Mouse (Mus musculus): ENCODE data around the gene Bcl3. TPM values are rescaled to one million over a fixed set of nuclear protein-coding genes. Genes with fewer than 3 reads are reported as not detected.

The Bcl3 gene
- not detected for polyA plus RNA-seq (2014; fragmentation: Illumina TruSeq; extraction: RNeasy Lipid Tissue Mini Kit (QIAGEN cat#74804); ENCODE audit: low read depth, low replicate concordance)

GRCm38 (mm10) chr7:19822604-19823058, at the start of gene Bcl3:
Gene Bcl3 (minus strand): TSS chr7:19822770.

DNA sequence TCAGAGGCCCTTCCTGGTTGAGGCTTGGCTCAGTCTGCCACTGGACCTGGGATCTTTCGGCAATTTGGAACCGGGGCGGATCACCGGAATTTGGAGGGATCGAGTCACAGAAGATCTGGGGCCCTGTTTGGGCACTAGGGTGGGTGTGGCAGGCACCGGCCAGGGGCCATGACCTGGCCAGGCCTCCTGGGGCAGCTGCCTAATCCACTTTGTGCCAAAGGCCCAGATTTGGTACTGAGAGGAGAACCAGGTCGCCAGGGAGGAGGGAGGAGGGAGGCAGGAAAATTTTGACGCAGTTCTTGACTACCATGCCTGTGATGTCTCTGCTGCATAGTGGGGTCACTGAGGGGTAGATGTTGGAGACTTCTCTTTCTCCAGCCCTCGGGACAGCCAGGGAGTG, 38.6 kb upstream of the Bcl3 start, which contains the start of gene Ceacam16:
TSS of gene Ceacam16 (minus strand) at position 101 of the 400 bp plus-strand sequence.

GRCm38 (mm10) chr7:19851858-19852570, 29.4 kb upstream of the Bcl3 start, which contains the start of gene Gm19345:
Gene Gm19345 (plus strand): TSS chr7:19852003.

DNA sequence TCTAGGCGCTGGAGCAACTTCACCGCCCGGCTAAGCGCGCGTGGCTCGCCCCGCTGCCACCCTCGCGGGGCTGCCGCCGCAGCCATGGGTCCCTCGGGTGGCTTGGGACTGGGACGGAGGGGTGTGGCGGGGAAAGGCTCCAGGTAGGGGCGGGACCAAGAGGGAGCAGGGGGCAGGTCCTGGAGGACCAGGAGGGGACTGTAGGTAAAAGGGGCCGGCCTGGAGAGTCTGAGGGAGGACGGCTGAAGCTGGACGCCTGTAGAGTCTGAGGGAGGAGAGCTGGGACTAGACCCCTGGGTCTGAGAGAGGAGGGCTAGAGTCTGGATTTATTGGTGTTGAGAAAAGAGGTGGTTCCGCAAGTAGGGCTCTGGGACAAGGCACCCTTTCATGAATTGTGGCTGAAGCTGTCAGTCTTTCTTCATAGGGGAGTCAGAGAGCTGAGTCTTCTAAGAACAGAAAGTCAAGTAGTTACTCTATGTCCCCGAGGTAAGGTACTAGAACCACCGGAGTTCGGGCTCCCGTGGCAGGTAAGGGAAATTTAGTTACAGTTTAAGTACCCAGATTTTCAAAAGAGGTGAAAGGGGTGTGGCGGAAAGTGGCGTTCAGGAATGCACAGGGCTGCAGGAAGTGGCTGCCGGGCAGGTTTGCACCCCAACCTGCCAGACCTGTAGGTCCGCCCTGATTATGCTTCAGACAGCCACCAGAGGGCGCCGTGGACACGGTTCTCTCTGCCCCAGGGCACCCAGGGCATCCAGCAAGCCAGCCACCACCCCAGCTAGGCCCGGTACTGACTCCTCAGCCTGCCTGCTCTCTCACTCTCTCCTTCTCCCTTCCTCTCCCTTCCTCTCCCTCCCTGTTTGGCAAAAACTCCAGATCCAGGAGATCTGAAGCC, 25.6 kb downstream of the Bcl3 start, which contains the start of gene Cblc:
TSS of gene Cblc (minus strand) at position 113 of the 892 bp plus-strand sequence.

GRCm38 (mm10) chr7:19770984-19771391, 51.6 kb downstream of the Bcl3 start, which contains the start of gene Bcam:
Gene Bcam (minus strand): TSS chr7:19771016.

Other genes starting within 250 kb of the Bcl3 start
- gene Zfp296, start 245.5 kb downstream of the Bcl3 start, polyA plus RNA-seq (2014; fragmentation: Illumina TruSeq; extraction: RNeasy Lipid Tissue Mini Kit (QIAGEN cat#74804); ENCODE audit: low read depth, low replicate concordance): not detected
- gene Gemin7, start 245.2 kb downstream of the Bcl3 start, polyA plus RNA-seq (2014; fragmentation: Illumina TruSeq; extraction: RNeasy Lipid Tissue Mini Kit (QIAGEN cat#74804); ENCODE audit: low read depth, low replicate concordance): 17.8 TPM
- 1.2 TPM for gene Clasrp, start 218.3 kb downstream of the Bcl3 start, polyA plus RNA-seq (2014; fragmentation: Illumina TruSeq; extraction: RNeasy Lipid Tissue Mini Kit (QIAGEN cat#74804); ENCODE audit: low read depth, low replicate concordance)
- 0.87 TPM for gene Relb, start 193.3 kb downstream of the Bcl3 start, polyA plus RNA-seq (2014; fragmentation: Illumina TruSeq; extraction: RNeasy Lipid Tissue Mini Kit (QIAGEN cat#74804); ENCODE audit: low read depth, low replicate concordance)
- 30.7 TPM for gene Clptm1, start 157.7 kb downstream of the Bcl3 start, polyA plus RNA-seq (2014; fragmentation: Illumina TruSeq; extraction: RNeasy Lipid Tissue Mini Kit (QIAGEN cat#74804); ENCODE audit: low read depth, low replicate concordance)
- gene Apoc2, start 144.8 kb downstream of the Bcl3 start, polyA plus RNA-seq (2014; fragmentation: Illumina TruSeq; extraction: RNeasy Lipid Tissue Mini Kit (QIAGEN cat#74804); ENCODE audit: low read depth, low replicate concordance): not detected
- gene Gm44805, start 141.3 kb downstream of the Bcl3 start, polyA plus RNA-seq (2014; fragmentation: Illumina TruSeq; extraction: RNeasy Lipid Tissue Mini Kit (QIAGEN cat#74804); ENCODE audit: low read depth, low replicate concordance): not detected
- gene Apoc4, start 141.3 kb downstream of the Bcl3 start, polyA plus RNA-seq (2014; fragmentation: Illumina TruSeq; extraction: RNeasy Lipid Tissue Mini Kit (QIAGEN cat#74804); ENCODE audit: low read depth, low replicate concordance): 2.9 TPM
- 25.6 TPM for gene Apoc1, start 130.1 kb downstream of the Bcl3 start, polyA plus RNA-seq (2014; fragmentation: Illumina TruSeq; extraction: RNeasy Lipid Tissue Mini Kit (QIAGEN cat#74804); ENCODE audit: low read depth, low replicate concordance)
- 11.9 TPM for gene Apoe, start 123.6 kb downstream of the Bcl3 start, polyA plus RNA-seq (2014; fragmentation: Illumina TruSeq; extraction: RNeasy Lipid Tissue Mini Kit (QIAGEN cat#74804); ENCODE audit: low read depth, low replicate concordance)
- gene Tomm40, start 107.3 kb downstream of the Bcl3 start, polyA plus RNA-seq (2014; fragmentation: Illumina TruSeq; extraction: RNeasy Lipid Tissue Mini Kit (QIAGEN cat#74804); ENCODE audit: low read depth, low replicate concordance): 0.82 TPM
- 6.1 TPM for gene Nectin2, start 72.3 kb downstream of the Bcl3 start, polyA plus RNA-seq (2014; fragmentation: Illumina TruSeq; extraction: RNeasy Lipid Tissue Mini Kit (QIAGEN cat#74804); ENCODE audit: low read depth, low replicate concordance)
- not detected for gene Bcam, start 51.8 kb downstream of the Bcl3 start, polyA plus RNA-seq (2014; fragmentation: Illumina TruSeq; extraction: RNeasy Lipid Tissue Mini Kit (QIAGEN cat#74804); ENCODE audit: low read depth, low replicate concordance)
- not detected for gene Cblc, start 26.0 kb downstream of the Bcl3 start, polyA plus RNA-seq (2014; fragmentation: Illumina TruSeq; extraction: RNeasy Lipid Tissue Mini Kit (QIAGEN cat#74804); ENCODE audit: low read depth, low replicate concordance)
- not detected for gene Gm19345, start 29.2 kb upstream of the Bcl3 start, polyA plus RNA-seq (2014; fragmentation: Illumina TruSeq; extraction: RNeasy Lipid Tissue Mini Kit (QIAGEN cat#74804); ENCODE audit: low read depth, low replicate concordance)
- gene Ceacam16, start 38.5 kb upstream of the Bcl3 start, polyA plus RNA-seq (2014; fragmentation: Illumina TruSeq; extraction: RNeasy Lipid Tissue Mini Kit (QIAGEN cat#74804); ENCODE audit: low read depth, low replicate concordance): not detected
- gene Ceacam19, start 65.2 kb upstream of the Bcl3 start, polyA plus RNA-seq (2014; fragmentation: Illumina TruSeq; extraction: RNeasy Lipid Tissue Mini Kit (QIAGEN cat#74804); ENCODE audit: low read depth, low replicate concordance): not detected
- gene Pvr, start 98.4 kb upstream of the Bcl3 start, polyA plus RNA-seq (2014; fragmentation: Illumina TruSeq; extraction: RNeasy Lipid Tissue Mini Kit (QIAGEN cat#74804); ENCODE audit: low read depth, low replicate concordance): 41.5 TPM
- gene Igsf23, start 128.0 kb upstream of the Bcl3 start, polyA plus RNA-seq (2014; fragmentation: Illumina TruSeq; extraction: RNeasy Lipid Tissue Mini Kit (QIAGEN cat#74804); ENCODE audit: low read depth, low replicate concordance): not detected
- not detected for gene Ceacam20, start 142.6 kb upstream of the Bcl3 start, polyA plus RNA-seq (2014; fragmentation: Illumina TruSeq; extraction: RNeasy Lipid Tissue Mini Kit (QIAGEN cat#74804); ENCODE audit: low read depth, low replicate concordance)
- not detected for gene Nlrp9b, start 168.7 kb upstream of the Bcl3 start, polyA plus RNA-seq (2014; fragmentation: Illumina TruSeq; extraction: RNeasy Lipid Tissue Mini Kit (QIAGEN cat#74804); ENCODE audit: low read depth, low replicate concordance)

Measured in adrenal gland, adult 10 weeks (tissue).